ENCODE assay signal across 8 mouse cellular contexts in the genomic region with DNA sequence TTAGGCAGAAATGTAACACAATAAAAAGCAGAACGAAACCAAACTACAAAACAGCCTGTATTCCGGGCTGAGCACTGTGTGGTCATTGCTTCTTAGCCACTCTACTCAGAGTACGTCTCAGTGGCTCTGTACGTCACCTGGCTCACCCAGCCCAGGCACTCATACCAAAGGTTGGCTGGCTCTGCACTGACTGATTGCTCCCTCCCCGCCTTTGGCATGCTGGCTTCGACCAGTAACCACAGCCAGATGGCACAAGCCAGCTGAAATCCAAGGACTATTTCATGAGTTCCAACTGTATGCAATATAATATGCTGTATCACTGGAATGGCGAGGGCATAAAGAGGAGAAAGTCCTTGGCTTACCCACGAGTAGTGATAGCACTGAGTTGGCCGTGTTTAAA.
A peak's percentile ranks its signal among the peaks of the same experiment; 100 is the strongest.
DNase-seq lines count a peak whose midpoint lies in the region; ATAC-seq lines count a peak whose summit lies in the region.

No protein-coding gene starts in this region.

- no peak overlapping the region for H3K4me3 ChIP-seq in hindbrain, embryonic 16.5 days (ENCODE audit: low read length)
- H3K4me3 ChIP-seq in hindbrain, embryonic 14.5 days (replicated peaks; ENCODE audit: low read length) = no peak overlapping the region
- H3K4me3 ChIP-seq in embryonic facial prominence, embryonic 13.5 days = no peak overlapping the region
- H3K4me3 ChIP-seq in limb, embryonic 13.5 days = no peak overlapping the region

- no peaks in the 10 kb centered on the region for H3K27me3 ChIP-seq in hindbrain, embryonic 16.5 days (replicated peaks; ENCODE audit: control insufficient read depth, insufficient read depth, low read length)
- no peaks in the 10 kb centered on the region for H3K27me3 ChIP-seq in hindbrain, embryonic 14.5 days (ENCODE audit: control insufficient read depth, insufficient read depth, low read length)
- no peaks in the 10 kb centered on the region for H3K27me3 ChIP-seq in embryonic facial prominence, embryonic 13.5 days
- H3K27me3 ChIP-seq in limb, embryonic 13.5 days = no peaks in the 10 kb centered on the region

- 0 out of 2 replicates have a peak overlapping the region, but pooled peaks have one; percentile 3 for H3K27ac ChIP-seq in hindbrain, embryonic 16.5 days (ENCODE audit: low read depth, low read length)
- H3K27ac ChIP-seq in hindbrain, embryonic 14.5 days = no peak overlapping the region
- 0 out of 2 replicates have a peak overlapping the region, but pooled peaks have one; percentile 28 for H3K27ac ChIP-seq in embryonic facial prominence, embryonic 13.5 days
- H3K27ac ChIP-seq in limb, embryonic 13.5 days = no peak overlapping the region; the same call in 1 of the 2 replicates

- peak; percentile 71; the same call in 1 of the 2 replicates for ATAC-seq in hindbrain, embryonic 16.5 days
- no peak for ATAC-seq in hindbrain, embryonic 14.5 days (ENCODE audit: low FRiP score)
- peak; percentile 64; the same call in 1 of the 2 replicates for ATAC-seq in embryonic facial prominence, embryonic 13.5 days (ENCODE audit: insufficient number of reproducible peaks, insufficient read depth, low FRiP score, low TSS enrichment, low read depth)
- ATAC-seq in limb, embryonic 13.5 days (ENCODE audit: low FRiP score, low read depth) = peak; percentile 48; the same call in 1 of the 2 replicates
- no peak for ATAC-seq in monocyte, adult 5-6 weeks (replicated peaks; ENCODE audit: insufficient number of reproducible peaks, low FRiP score, low TSS enrichment, poor library complexity, severe bottlenecking)

- H3K4me1 ChIP-seq in hindbrain, embryonic 16.5 days (ENCODE audit: control insufficient read depth, insufficient read depth, low read depth, low read length) = no peaks in the 10 kb centered on the region
- no peaks in the 10 kb centered on the region for H3K4me1 ChIP-seq in hindbrain, embryonic 14.5 days (replicated peaks; ENCODE audit: control insufficient read depth, insufficient read depth, low read length)
- peaks cover 9% of the 10 kb centered on the region for H3K4me1 ChIP-seq in embryonic facial prominence, embryonic 13.5 days
- peaks cover 10% of the 10 kb centered on the region for H3K4me1 ChIP-seq in limb, embryonic 13.5 days

- H3K9ac ChIP-seq in hindbrain, embryonic 16.5 days (ENCODE audit: low read depth, low read length) = no peak overlapping the region
- H3K9ac ChIP-seq in hindbrain, embryonic 14.5 days = no peak overlapping the region
- no peak overlapping the region for H3K9ac ChIP-seq in embryonic facial prominence, embryonic 13.5 days
- no peak overlapping the region for H3K9ac ChIP-seq in limb, embryonic 13.5 days

- no peaks in the 10 kb centered on the region for H3K36me3 ChIP-seq in hindbrain, embryonic 16.5 days (ENCODE audit: control insufficient read depth, insufficient read depth, low read length)
- H3K36me3 ChIP-seq in hindbrain, embryonic 14.5 days (replicated peaks; ENCODE audit: control insufficient read depth, insufficient read depth) = no peaks in the 10 kb centered on the region
- no peaks in the 10 kb centered on the region for H3K36me3 ChIP-seq in embryonic facial prominence, embryonic 13.5 days
- H3K36me3 ChIP-seq in limb, embryonic 13.5 days = no peaks in the 10 kb centered on the region

- no peak for DNase-seq in hindbrain, embryonic 14.5 days (ENCODE audit: low spot score)
- peak; percentile 75 for DNase-seq in adipocyte (ENCODE audit: low spot score)
- no peak for DNase-seq in frontal cortex, postnatal 10 days (ENCODE audit: low spot score in 2 of 2)
- DNase-seq in spleen, postnatal 10 days (ENCODE audit: low spot score in 2 of 2) = no peak

- no peaks in the 10 kb centered on the region for H3K9me3 ChIP-seq in hindbrain, embryonic 16.5 days (ENCODE audit: control insufficient read depth, low read length)
- H3K9me3 ChIP-seq in hindbrain, embryonic 14.5 days (ENCODE audit: control insufficient read depth, low read length) = no peaks in the 10 kb centered on the region
- H3K9me3 ChIP-seq in embryonic facial prominence, embryonic 13.5 days = no peaks in the 10 kb centered on the region
- no peaks in the 10 kb centered on the region for H3K9me3 ChIP-seq in limb, embryonic 13.5 days

- no peak overlapping the region for H3K4me2 ChIP-seq in hindbrain, embryonic 16.5 days (ENCODE audit: low read length)
- H3K4me2 ChIP-seq in hindbrain, embryonic 14.5 days (replicated peaks) = no peak overlapping the region
- peak overlapping the region; percentile 23 for H3K4me2 ChIP-seq in embryonic facial prominence, embryonic 13.5 days
- H3K4me2 ChIP-seq in limb, embryonic 13.5 days (replicated peaks) = 0 out of 2 replicates have a peak overlapping the region, but pooled peaks have one; percentile 2

- whole genome bisulfite sequencing in hindbrain, embryonic 16.5 days = 68% methylated on average over 9 of the region's 9 CpGs
- 70% methylated on average over 9 of the region's 9 CpGs for WGBS in hindbrain, embryonic 14.5 days
- WGBS in embryonic facial prominence, embryonic 13.5 days = 38% methylated on average over 9 of the region's 9 CpGs
- WGBS in limb, embryonic 13.5 days = 47% methylated on average over 9 of the region's 9 CpGs

Comparison
In these comparisons a context has a peak if more than half of its experiments do, and no peak if none do; other contexts are left out.
1. ATAC-seq: peak in hindbrain, embryonic 16.5 days (single experiment), embryonic facial prominence, embryonic 13.5 days (single experiment) and limb, embryonic 13.5 days (single experiment); none in hindbrain, embryonic 14.5 days (single experiment) and monocyte, adult 5-6 weeks (single experiment).
2. H3K27ac ChIP-seq: peak in hindbrain, embryonic 16.5 days (single experiment) and embryonic facial prominence, embryonic 13.5 days (single experiment); none in hindbrain, embryonic 14.5 days (single experiment) and limb, embryonic 13.5 days (single experiment).
3. H3K4me2 ChIP-seq: peak in embryonic facial prominence, embryonic 13.5 days (single experiment) and limb, embryonic 13.5 days (single experiment); none in hindbrain, embryonic 16.5 days (single experiment) and hindbrain, embryonic 14.5 days (single experiment).